Mouse (Mus musculus) CH12.LX (cell line): ENCODE measurements around the gene Cdk14. TPM values are rescaled to one million over a fixed set of nuclear protein-coding genes. Genes with fewer than 3 reads are reported as not detected.

Experiments
- DNase-seq: peaks from one replicate; pipeline ENCODE4 v3.0.0-alpha.2; 2013; ENCODE audit errors: extremely low read depth
- H3K27ac ChIP-seq: 2 replicates; pipeline ENCODE4 v1.5.1; 2012; ENCODE audit warnings: low read depth, mild to moderate bottlenecking, control low read depth, moderate library complexity; ENCODE audit not compliant: insufficient read depth
- H3K27me3 ChIP-seq: replicated peaks from 2 replicates; pipeline ENCODE3; 2012; ENCODE audit warnings: inconsistent platforms
- H3K36me3 ChIP-seq, 2 experiments: replicated peaks in 1 of 2; 2 replicates each; pipeline versions ENCODE3 to v1.6.1; 2012; ENCODE audit warnings: inconsistent platforms in 1 of 2, low read length in 1 of 2, mild to moderate bottlenecking in 1 of 2, mixed read lengths in 1 of 2, moderate library complexity in 1 of 2; ENCODE audit not compliant: control insufficient read depth in 1 of 2, insufficient read depth in 1 of 2
- H3K4me1 ChIP-seq, 2 experiments: 2 replicates each; pipeline ENCODE4 v1.6.1; 2012; ENCODE audit warnings: inconsistent platforms in 1 of 2, moderate library complexity in 1 of 2; ENCODE audit not compliant: insufficient read depth in 2 of 2, control insufficient read depth in 1 of 2
- H3K4me2 ChIP-seq: 2 replicates; pipeline ENCODE4 v1.6.1; 2012; ENCODE audit warnings: low read depth, mild to moderate bottlenecking, control low read depth; ENCODE audit not compliant: poor library complexity, insufficient read depth, severe bottlenecking
- H3K4me3 ChIP-seq, 3 experiments: fragments of 150-350 bp in 1 of 3; sonication (generic) in 1 of 3; replicated peaks in 1 of 3; 2 replicates each; pipeline versions ENCODE3 to v1.5.1; 2011 to 2012; ENCODE audit warnings: low read depth in 2 of 3, low read length in 2 of 3, mild to moderate bottlenecking in 2 of 3, moderate library complexity in 2 of 3, control low read depth in 1 of 3, improper control_type of control experiment in 1 of 3, inconsistent platforms in 1 of 3, mixed read lengths in 1 of 3; ENCODE audit not compliant: poor library complexity in 1 of 3
- H3K79me2 ChIP-seq: replicated peaks from 2 replicates; pipeline ENCODE4 v1.6.1; 2012; ENCODE audit warnings: mild to moderate bottlenecking, moderate library complexity; ENCODE audit not compliant: control insufficient read depth, poor library complexity, insufficient read depth, severe bottlenecking; ENCODE audit errors: extremely low read depth
- H3K9ac ChIP-seq: 2 replicates; pipeline ENCODE4 v1.6.1; 2012; ENCODE audit warnings: low read depth, mild to moderate bottlenecking, control low read depth, moderate library complexity; ENCODE audit not compliant: insufficient read depth
- H3K9me3 ChIP-seq: replicated peaks from 2 replicates; pipeline ENCODE3; 2012; ENCODE audit warnings: low read length, inconsistent platforms, mixed read lengths
- CHD1 ChIP-seq: IDR thresholded peaks from 2 replicates; pipeline ENCODE4 v1.6.1; 2012; ENCODE audit warnings: low read depth, low read length, improper control_type of control experiment, inconsistent platforms
- CTCF ChIP-seq, 2 experiments: IDR thresholded peaks in 1 of 2; conservative IDR thresholded peaks in 1 of 2; 2 replicates each; pipeline ENCODE4 v1.5.1; 2011 to 2012; ENCODE audit warnings: low read depth in 2 of 2, low read length in 2 of 2, improper control_type of control experiment in 1 of 2, inconsistent platforms in 1 of 2, mild to moderate bottlenecking in 1 of 2, moderate library complexity in 1 of 2
- E2F4 ChIP-seq: IDR thresholded peaks from 2 replicates; pipeline ENCODE4 v1.6.1; 2011; ENCODE audit warnings: low read depth, low read length, improper control_type of control experiment; ENCODE audit not compliant: insufficient replicate concordance
- GABPA ChIP-seq: IDR thresholded peaks from 2 replicates; pipeline ENCODE4 v1.6.1; 2012; ENCODE audit warnings: low read depth, low read length, improper control_type of control experiment, inconsistent platforms; ENCODE audit not compliant: insufficient replicate concordance
- IRF4 ChIP-seq: IDR thresholded peaks from 2 replicates; pipeline ENCODE4 v1.6.1; 2014; ENCODE audit warnings: low read depth, mild to moderate bottlenecking, inconsistent platforms, low read length, improper control_type of control experiment
- JUN ChIP-seq: IDR thresholded peaks from 2 replicates; pipeline ENCODE4 v1.6.1; 2011; ENCODE audit warnings: low read depth, mild to moderate bottlenecking, low read length, improper control_type of control experiment, moderate library complexity; ENCODE audit not compliant: insufficient read depth
- JUND ChIP-seq: conservative IDR thresholded peaks from 2 replicates; pipeline ENCODE4 v1.6.1; 2011; ENCODE audit warnings: low read depth, low read length, improper control_type of control experiment
- KAT2A ChIP-seq: IDR thresholded peaks from 2 replicates; pipeline ENCODE4 v1.6.1; 2012; ENCODE audit warnings: low read length, improper control_type of control experiment, inconsistent platforms; ENCODE audit not compliant: insufficient replicate concordance
- MAFK ChIP-seq: IDR thresholded peaks from 2 replicates; pipeline ENCODE4 v1.6.1; 2011; ENCODE audit warnings: low read length, improper control_type of control experiment; ENCODE audit not compliant: insufficient replicate concordance
- MAX ChIP-seq: IDR thresholded peaks from 2 replicates; pipeline ENCODE4 v1.6.1; 2011; ENCODE audit warnings: low read length, improper control_type of control experiment
- MEF2A ChIP-seq: IDR thresholded peaks from 2 replicates; pipeline ENCODE4 v1.6.1; 2014; ENCODE audit warnings: low read depth, mild to moderate bottlenecking, inconsistent platforms, low read length, improper control_type of control experiment, borderline replicate concordance
- MXI1 ChIP-seq: IDR thresholded peaks from 2 replicates; pipeline ENCODE4 v1.6.1; 2011; ENCODE audit warnings: mild to moderate bottlenecking, low read depth, low read length, improper control_type of control experiment
- MYC ChIP-seq: IDR thresholded peaks from 2 replicates; pipeline ENCODE4 v1.6.1; 2011; ENCODE audit warnings: low read depth, mild to moderate bottlenecking, improper control_type of control experiment, low read length
- NELFE ChIP-seq: IDR thresholded peaks from 2 replicates; pipeline ENCODE4 v1.6.1; 2011; ENCODE audit warnings: low read depth, low read length, improper control_type of control experiment
- NRF1 ChIP-seq: IDR thresholded peaks from 2 replicates; pipeline ENCODE4 v1.6.1; 2014; ENCODE audit warnings: low read depth, mild to moderate bottlenecking, inconsistent platforms, low read length, improper control_type of control experiment, moderate library complexity
- PAX5 ChIP-seq: IDR thresholded peaks from 2 replicates; pipeline ENCODE4 v1.6.1; 2012; ENCODE audit warnings: low read length, inconsistent platforms, mixed read lengths
- POLR2A ChIP-seq: IDR thresholded peaks from 2 replicates; pipeline ENCODE4 v1.6.1; 2011; ENCODE audit warnings: low read depth, mild to moderate bottlenecking, improper control_type of control experiment, low read length
- POLR2AphosphoS2 ChIP-seq: IDR thresholded peaks from 2 replicates; pipeline ENCODE4 v1.6.1; 2011; ENCODE audit warnings: low read depth, low read length, improper control_type of control experiment
- RAD21 ChIP-seq: IDR thresholded peaks from 2 replicates; pipeline ENCODE4 v1.6.1; 2011; ENCODE audit warnings: low read depth, mild to moderate bottlenecking, low read length, improper control_type of control experiment, moderate library complexity
- SIN3A ChIP-seq: IDR thresholded peaks from 2 replicates; pipeline ENCODE4 v1.6.1; 2012; ENCODE audit warnings: low read length, improper control_type of control experiment, inconsistent platforms
- SMC3 ChIP-seq: IDR thresholded peaks from 2 replicates; pipeline ENCODE4 v1.6.1; 2011; ENCODE audit warnings: low read depth, low read length, improper control_type of control experiment
- TCF12 ChIP-seq: IDR thresholded peaks from 2 replicates; pipeline ENCODE4 v1.6.1; 2014; ENCODE audit warnings: low read depth, mild to moderate bottlenecking, inconsistent platforms, low read length, improper control_type of control experiment
- USF1 ChIP-seq: IDR thresholded peaks from 2 replicates; pipeline ENCODE4 v1.6.1; 2014; ENCODE audit warnings: low read depth, mild to moderate bottlenecking, inconsistent platforms, low read length, improper control_type of control experiment
- USF2 ChIP-seq: conservative IDR thresholded peaks from 2 replicates; pipeline ENCODE4 v1.6.1; 2011; ENCODE audit warnings: low read depth, low read length, improper control_type of control experiment
- ZC3H11A ChIP-seq: IDR thresholded peaks from 2 replicates; pipeline ENCODE4 v1.6.1; 2012; ENCODE audit warnings: low read depth, mild to moderate bottlenecking, inconsistent platforms, low read length, improper control_type of control experiment
- ZKSCAN1 ChIP-seq: IDR thresholded peaks from 2 replicates; pipeline ENCODE4 v1.6.1; 2012; ENCODE audit warnings: low read depth, inconsistent platforms, low read length, improper control_type of control experiment, borderline replicate concordance
- ZMIZ1 ChIP-seq: IDR thresholded peaks from 2 replicates; pipeline ENCODE4 v1.6.1; 2012; ENCODE audit warnings: low read depth, mild to moderate bottlenecking, inconsistent platforms, low read length, improper control_type of control experiment
- dilution Hi-C: fragments of 300-500 bp; cut with MboI; formaldehyde crosslinking; loops from 2 replicates; pipeline ENCODE4 v1.14.3; 2020; ENCODE audit warnings: low sequenced_read_pairs; ENCODE audit not compliant: extremely low pct_unique_long_range_greater_than_20kb, extremely low pct_ligation_motif_present
- in situ Hi-C: fragments of 300-500 bp; cut with MboI; formaldehyde crosslinking; loops from 3 replicates; pipeline ENCODE4 v1.14.3; 2019; ENCODE audit warnings: low sequenced_read_pairs, low pct_ligation_motif_present, low pct_unique_long_range_greater_than_20kb, mixed read lengths
- polyA plus RNA-seq: library from polyadenylated mRNA; unstranded; fragments of >175 nt; gene quantifications from 2 replicates; pipeline ENCODE4 v1.2.1, GENCODE M21; 2012; ENCODE audit warnings: low read depth; ENCODE audit not compliant: insufficient read length
- total RNA-seq, 2 experiments: library from RNA; depleted of rRNA; stranded (reverse); fragments of 300-350 nt in 1 of 2; fragments of >200 nt in 1 of 2; gene quantifications; 2 replicates each; pipeline ENCODE4 v1.2.3; 2012 to 2014

Cdk14 gene
- total and polyA plus RNA-seq, 3 experiments: 3.7 to 12.0 (median 8.9) TPM

DNA sequence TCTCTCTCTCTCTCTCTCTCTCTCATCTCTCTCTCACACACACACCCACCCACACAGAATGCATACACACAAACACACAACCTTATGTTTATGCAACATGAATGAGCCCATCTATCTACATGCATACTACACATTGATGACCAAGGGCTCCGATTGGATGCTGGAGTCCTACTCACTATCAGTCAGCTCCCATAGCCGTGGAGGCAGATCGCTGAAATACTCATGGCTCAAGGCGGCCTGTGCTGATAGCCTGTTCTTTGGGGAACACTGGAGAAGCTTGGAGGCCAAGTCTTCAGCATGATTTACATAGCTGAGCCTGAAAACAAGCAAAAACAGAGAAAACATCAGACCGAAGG is 526.3 kb downstream of the Cdk14 start:
- H3K27me3 ChIP-seq: no peaks in the 10 kb centered on the region
- in situ Hi-C loops: no loop called here
- dilution Hi-C loops: no loop called here
- H3K79me2 ChIP-seq: no peaks in the 10 kb centered on the region
- TF ChIP-seq KAT2A (no peak), MEF2A (no peak), NRF1 (no peak), CHD1 (no peak), POLR2A (no peak), GABPA (no peak), TCF12 (no peak), USF2 (no peak), MAFK (no peak), POLR2AphosphoS2 (no peak), SIN3A (no peak), ZKSCAN1 (no peak), MXI1 (no peak), IRF4 (no peak), ZMIZ1 (no peak), PAX5 (no peak), E2F4 (no peak), SMC3 (no peak)
- no peaks in the 10 kb centered on the region for H3K4me1 ChIP-seq
- H3K27ac ChIP-seq: no peak overlapping the region
- no peak overlapping the region for H3K9ac ChIP-seq
- H3K4me2 ChIP-seq: no peak overlapping the region
- no peak overlapping the region for H3K4me3 ChIP-seq
- no peaks in the 10 kb centered on the region for H3K9me3 ChIP-seq
- peaks cover 0 to 8% of the 10 kb centered on the region in 2 experiments for H3K36me3 ChIP-seq
- DNase-seq: no peak

DNA sequence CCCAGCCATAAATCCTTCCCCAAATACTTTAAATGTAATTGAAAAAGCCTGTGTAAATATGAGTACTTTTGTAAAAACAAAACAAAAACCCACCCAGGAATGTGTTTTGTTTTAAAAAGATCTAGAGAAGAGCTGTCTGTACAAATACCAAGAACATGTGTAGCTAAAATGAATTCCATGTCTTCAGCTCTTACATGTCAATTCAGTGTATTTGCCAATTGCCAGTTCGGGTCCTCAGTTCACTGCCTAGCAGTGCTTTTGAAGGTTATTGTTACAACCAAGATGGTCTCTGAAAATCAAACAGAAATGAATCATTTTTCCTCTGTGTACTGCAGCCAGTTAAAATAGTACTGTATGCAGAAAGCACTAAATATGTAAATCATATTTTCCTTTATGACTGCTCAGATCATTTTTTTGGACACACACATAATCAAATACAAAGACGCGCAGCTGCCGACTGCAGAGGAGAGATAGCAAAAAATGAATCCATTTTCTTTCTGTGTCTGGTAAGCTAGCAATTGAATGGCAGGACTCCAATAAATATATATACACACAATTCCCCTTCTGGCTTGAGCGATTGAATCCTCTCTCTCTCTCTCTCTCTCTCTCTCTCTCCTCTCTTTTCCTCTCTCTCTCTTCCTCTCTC is 526.8 kb downstream of the Cdk14 start:
- H3K4me1 ChIP-seq: no peaks in the 10 kb centered on the region
- no peaks in the 10 kb centered on the region for H3K9me3 ChIP-seq
- no peak for TF ChIP-seq MAFK
- TF ChIP-seq USF1: no peak
- TF ChIP-seq POLR2AphosphoS2: no peak
- TF ChIP-seq ZC3H11A: no peak
- no peak for TF ChIP-seq JUND
- no peak for TF ChIP-seq ZKSCAN1
- TF ChIP-seq PAX5: no peak
- no peak for TF ChIP-seq NELFE
- no peak for TF ChIP-seq JUN
- TF ChIP-seq NRF1: no peak
- no peak for TF ChIP-seq CHD1
- TF ChIP-seq CTCF (conservative IDR thresholded peaks at IDR 0.05 in 1 of 2, IDR thresholded peaks at IDR 0.05 in 1 of 2; ENCODE audit: low read depth in 2 of 2, low read length in 2 of 2): no peak
- no peak for TF ChIP-seq MYC
- TF ChIP-seq MEF2A: no peak
- TF ChIP-seq RAD21: no peak
- TF ChIP-seq MAX: no peak
- TF ChIP-seq SMC3: no peak
- no peaks in the 10 kb centered on the region for H3K79me2 ChIP-seq
- in situ Hi-C loops (no loop called here), dilution Hi-C loops (no loop called here)
- H3K4me2 ChIP-seq: no peak overlapping the region
- no peak overlapping the region for H3K4me3 ChIP-seq
- no peaks in the 10 kb centered on the region for H3K27me3 ChIP-seq
- no peak overlapping the region for H3K9ac ChIP-seq
- peaks cover 0 to 8% of the 10 kb centered on the region in 2 experiments for H3K36me3 ChIP-seq
- no peak for DNase-seq
- no peak overlapping the region for H3K27ac ChIP-seq
